Mouse (Mus musculus) thymus, adult 18-20 months (tissue): Measurements from ENCODE around the gene Stpg1.
A peak's percentile ranks its signal among the peaks of the same experiment; 100 is the strongest.

Experiments
- DNase-seq, 2 experiments: peaks; one replicate each; pipeline ENCODE4 v3.0.0; 2022; ENCODE audit warnings: mixed read lengths in 2 of 2

Gene Stpg1

DNA sequence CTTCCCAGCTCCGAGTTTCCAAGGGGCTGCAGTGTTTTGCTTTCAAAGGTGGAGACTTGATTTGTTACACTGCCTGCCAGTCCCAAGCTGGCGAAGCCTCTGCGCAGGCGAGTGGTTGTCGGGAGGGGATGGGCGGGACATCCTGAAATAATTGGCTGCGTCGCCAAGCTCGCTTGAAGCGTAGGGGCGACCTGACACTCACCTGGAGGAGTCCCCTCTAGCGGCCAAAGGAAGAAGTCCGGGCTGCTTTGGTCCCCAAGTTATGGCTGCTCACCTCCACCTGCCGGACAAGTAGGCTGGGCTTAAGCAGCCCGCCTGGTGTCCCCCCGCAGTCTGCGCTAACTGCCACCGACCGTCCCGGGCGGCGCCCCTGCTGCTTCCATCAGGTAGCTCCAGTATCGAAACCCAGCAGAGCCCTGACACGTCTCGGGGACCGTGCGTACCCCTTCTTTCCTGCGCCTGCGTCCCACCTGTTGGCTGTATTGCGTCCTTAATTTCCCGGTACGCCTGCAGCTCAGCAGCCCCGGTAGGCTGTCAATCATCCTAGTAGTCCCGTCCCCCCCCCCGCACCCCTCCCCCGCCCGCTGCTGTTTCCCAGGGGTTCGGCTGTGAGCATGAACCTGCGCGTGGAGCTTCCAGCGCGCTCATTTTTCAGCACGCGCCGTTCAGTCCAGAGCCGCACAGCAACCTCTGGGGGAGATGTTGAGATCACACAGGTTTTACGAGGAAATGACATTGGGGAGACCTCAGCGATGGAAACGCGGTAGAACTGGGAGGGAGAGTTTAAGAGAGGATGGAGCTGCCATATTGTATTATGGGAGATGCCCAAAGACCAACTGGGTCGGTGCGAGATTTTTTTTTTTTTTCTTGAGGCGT lies at the start of gene Stpg1, which contains the start of gene Nipal3:
Gene Stpg1, plus strand, starts transcription at position 270 of the 876 bp plus-strand sequence.
Gene Nipal3, minus strand, starts transcription at position 518 of the 876 bp plus-strand sequence.
- DNase-seq, result peak; percentile 86 to 88

DNA sequence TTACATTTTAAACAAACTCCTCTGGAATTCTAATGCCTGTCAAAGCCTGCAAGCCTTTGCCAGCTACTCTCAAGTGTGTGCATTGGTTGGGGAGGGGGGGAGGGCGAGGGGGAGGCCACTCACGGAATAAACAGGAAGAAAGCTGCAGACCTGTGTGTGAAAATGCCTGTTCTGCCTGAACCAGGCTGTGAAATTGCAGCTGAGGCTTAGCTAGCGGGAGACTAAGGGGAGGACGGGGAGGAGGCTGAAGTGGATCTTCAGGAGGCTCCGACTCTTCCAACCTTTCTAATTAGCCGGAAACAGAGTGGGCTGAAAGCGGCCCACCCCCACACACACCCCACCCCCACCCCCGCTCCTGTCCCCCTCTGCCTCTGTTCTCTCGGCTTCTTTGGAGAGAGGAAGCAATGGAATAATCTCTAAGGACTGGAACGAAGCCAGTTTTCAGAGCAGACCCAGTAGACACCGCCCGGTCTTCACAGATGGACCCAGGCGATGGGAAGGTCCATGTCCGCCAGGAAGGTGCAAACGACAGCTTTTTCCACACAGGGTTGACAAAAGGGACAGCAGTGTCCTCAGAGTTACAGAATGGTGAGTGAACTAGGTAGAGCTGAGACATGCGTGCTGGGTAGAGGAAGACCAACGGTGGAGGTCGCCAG lies 43.1 kb upstream of the Stpg1 start:
- DNase-seq, result no peak

DNA sequence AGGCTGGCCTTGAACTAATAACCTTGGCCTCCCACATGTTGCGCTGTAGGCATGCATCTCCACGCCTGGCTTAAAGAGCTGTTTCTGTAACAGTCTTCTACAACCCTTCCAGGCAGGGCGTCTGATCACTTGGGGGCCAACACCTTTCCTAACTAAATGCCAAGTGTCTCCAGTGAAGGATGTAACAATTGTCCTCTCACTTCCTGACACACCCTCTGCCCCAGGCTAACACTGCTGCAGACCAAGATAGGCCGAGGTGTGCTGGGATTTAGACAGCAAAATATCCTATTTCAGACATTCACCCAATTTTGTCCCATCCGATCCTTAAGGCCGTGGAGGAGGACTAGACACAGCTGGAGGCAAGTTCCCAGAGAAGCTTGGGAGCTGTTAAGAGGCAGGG lies 41.4 kb upstream of the Stpg1 start:
- DNase-seq, result no peak

DNA sequence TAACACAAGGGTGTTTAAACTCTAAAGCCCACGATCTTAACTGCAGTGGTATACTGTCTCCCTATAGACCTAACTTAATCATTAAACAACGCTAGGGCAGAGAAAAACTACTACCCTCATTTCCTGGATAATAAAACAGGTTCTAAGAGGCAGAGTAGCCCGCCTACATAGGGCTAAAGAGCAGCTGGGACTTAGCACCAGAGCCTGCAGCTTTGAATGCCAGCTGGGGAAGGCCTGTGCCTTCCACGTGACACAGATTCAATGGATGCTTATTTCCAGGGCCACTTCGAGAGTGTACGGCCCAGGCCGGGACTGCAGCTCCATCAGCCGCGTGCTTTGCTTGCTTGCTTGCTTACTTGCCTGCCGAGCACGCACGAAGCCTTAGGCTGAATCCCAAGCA lies 41.0 kb upstream of the Stpg1 start:
- DNase-seq, result no peak

DNA sequence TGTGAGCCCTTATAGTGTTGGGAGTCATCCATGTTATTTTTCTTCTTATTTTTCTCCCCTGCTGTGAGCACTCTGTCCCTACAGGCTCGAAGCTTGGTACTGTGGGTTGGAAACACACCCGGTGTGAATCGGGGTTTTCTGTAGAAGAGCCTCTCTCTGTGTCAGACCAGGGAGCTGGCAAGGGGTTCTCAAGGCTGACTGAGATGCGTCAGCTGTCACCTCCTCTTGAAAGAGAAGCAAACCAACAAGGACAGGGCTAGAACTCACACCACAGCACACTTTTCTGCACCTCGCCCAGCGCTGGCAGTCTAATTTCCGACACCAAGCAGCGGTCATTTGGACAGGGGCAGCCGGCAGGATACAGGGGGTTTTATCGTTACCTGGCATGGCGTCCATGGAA lies 31.2 kb upstream of the Stpg1 start:
- no peak for DNase-seq

DNA sequence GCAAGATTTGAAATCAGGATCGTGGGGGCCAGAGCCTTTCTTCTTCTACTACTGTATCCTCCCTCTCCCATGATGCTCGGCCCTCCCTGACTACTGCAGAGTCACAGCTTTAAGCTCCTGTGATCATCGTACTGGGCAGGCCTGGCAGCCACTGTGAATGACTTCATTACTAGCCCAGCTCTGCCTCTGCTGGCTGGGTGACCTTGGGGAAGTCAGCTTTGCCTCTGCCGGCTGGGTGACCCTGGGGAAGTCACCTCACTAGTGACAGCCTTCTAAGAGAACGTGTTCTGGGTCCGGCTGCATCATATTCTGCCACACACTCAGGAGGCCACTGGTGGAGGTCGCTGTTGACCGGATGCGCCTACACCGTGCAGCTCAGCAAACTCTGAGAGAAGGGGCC lies 16.7 kb upstream of the Stpg1 start:
- DNase-seq, result no peak

DNA sequence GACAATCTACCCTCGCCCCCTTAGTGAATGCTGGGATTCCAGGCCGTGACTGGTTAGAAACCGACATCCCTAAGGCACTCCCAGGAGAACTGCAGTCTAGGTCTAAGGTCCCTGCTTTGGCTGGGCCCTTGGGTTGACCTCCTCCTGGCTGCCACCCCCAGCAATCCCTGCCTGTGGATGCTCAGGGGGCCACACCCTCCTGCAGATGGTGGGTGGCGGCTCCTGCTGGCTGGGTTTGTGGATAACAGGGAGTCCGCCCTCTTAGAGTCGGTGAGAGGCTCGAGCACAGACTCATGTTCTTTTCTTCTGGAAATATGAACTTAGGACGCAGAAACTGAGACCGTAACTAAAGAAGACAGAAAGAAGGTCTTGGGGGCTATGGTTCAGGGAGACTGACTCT lies 14.2 kb upstream of the Stpg1 start:
- no peak for DNase-seq

DNA sequence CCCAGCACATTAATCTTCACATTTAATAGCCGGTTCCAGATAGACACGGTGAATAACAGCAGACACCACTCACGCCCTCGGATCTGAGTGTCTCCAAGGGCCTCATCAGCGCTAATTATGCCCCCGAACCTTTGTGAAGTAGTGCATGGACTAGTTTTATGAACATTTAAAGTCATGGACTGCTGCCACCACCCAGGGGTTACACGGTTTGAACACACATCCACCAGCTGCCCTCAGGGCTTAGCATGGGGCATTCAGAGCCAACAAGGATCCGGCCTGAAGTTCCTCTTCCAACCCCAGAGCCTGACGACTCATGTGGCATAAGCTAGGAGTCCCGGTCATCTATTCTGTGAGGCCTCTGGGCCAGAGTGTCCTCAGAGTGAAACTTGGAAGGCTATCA lies 9.5 kb upstream of the Stpg1 start:
- DNase-seq, result no peak

DNA sequence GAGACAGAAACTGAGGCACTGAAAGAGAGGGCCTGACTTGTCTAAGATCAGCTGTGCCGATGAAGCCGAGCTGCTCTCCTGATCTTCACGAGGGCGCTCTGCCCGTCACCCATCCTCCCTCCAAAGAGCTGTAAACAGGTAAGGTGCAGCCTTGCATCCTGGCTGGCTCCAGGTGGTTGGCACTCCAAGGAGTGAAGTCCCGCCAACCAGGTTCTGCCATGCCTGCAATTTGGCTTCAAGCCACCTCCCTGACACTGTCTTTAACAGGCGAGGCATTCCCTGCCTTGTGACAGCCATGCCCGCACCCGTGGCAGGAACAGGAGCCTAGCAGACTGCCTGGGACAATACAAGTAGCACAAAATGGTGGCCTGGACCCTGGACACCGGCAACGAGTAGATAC lies 8.2 kb upstream of the Stpg1 start:
- no peak for DNase-seq

DNA sequence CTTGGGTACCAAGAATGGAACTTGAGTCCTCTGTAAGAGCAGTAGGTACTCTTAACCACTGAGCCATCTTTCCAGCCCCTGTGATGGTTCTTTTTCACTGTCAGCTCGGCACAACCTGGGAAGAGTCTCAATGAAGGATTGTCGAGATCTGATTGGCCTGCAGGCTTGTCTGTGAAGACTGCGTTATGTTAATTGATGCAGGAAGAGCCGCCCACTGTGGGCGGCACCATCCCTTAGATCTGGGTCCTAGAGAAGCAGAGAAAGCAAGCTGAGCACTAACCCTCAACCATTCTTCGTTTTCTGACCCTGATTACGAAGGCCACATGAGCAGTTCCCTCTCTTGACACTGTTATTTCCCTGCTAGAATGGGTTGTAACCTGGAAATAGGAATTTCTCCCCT lies 5.3 kb upstream of the Stpg1 start:
- DNase-seq, result no peak

DNA sequence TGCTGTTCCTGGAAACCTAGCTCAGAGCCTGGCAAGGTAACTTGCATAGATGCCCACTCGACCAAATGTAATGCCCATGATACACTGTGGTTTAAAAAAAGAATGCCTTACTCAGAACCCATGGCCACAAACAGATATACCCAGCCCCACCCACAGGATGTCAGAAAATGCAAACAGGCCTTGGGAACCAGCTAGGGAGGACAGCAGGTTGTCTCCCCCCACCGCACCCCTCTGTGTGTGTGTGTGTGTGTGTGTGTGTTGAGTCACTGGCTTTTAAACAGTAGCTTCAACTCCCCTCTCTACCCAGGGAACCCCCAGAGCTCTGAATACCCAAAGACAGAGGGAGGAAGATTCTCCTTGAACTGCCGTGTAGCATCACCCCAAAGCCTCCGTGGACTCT lies 1.3 kb upstream of the Stpg1 start:
- no peak for DNase-seq

DNA sequence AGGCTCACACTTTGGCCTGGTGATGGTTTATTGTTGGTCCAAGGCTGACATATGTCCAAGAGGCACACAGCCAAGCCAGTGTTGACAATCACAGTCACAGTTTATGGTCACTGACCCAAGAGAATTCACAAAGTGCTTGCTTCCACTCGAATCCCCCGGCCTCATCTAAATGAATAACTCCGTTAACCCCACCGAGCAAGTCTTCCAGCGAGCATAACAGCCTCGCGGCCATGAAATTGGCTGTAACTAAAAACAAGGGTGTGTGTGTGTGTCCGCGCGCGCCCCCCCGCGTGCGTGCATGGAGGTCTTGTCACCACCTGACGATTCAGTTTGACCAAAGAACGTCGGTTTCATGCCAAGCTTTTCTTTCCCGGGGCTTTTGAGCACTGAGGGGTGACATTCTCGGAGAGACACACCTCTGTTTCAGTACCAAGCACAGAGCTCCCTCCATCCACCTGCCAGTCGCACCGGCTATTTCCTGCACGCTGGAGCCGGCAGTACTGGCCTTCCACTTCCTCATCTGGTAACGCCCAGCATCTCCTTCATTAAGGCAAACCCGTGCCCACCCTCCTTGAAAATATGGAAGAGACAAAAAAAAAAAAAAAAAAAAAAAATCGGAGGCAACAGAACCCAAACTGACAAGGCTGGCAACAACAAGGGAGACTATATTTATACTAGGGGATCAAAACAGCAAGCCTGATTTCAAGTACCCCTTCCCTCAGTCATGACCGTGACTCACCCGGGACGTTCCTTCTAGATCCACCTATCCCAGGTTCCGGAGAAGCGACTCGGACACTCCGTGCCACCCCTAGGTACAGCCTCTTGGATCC lies 684 bp upstream of the Stpg1 start:
- DNase-seq, result peak; percentile 28 to 44

DNA sequence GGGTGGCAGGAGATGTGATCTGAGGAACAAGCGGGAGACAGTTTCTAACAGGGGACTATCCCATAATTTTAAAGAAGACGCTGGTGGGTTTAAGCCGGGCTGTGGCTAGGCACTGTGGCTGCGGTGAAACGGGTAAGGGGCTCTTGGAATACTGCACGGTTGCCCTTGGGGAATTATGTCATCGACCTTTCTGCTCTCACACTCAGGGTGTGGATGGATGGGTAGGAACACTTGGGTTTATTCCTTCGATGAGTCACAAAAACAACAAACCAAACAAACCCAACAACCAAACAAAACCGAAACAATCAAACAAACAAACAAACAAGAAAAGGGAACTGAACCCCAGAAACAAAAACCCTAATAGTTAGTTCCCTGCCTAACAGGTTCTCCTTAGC lies 804 bp downstream of the Stpg1 start:
- DNase-seq, result no peak

DNA sequence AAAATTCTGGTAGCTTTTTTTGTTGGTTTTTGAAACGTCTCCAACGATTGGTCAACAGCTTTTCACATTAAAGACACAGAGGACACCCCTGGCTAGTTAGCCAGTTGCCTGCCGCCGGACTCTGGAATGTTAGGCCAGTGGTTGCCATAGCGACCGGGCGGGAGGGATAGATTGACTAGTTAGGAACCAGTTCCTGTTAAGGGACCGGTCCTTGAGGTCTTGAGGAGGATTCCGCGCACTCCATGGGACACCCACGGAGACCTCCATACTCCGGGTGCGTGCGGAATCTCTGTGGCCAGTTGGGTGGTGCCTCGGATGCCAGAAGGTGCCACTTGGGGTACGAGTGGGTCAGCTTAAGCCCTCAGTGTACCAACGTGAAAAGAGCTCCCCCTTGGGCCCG lies 1.2 kb downstream of the Stpg1 start:
- no peak for DNase-seq

DNA sequence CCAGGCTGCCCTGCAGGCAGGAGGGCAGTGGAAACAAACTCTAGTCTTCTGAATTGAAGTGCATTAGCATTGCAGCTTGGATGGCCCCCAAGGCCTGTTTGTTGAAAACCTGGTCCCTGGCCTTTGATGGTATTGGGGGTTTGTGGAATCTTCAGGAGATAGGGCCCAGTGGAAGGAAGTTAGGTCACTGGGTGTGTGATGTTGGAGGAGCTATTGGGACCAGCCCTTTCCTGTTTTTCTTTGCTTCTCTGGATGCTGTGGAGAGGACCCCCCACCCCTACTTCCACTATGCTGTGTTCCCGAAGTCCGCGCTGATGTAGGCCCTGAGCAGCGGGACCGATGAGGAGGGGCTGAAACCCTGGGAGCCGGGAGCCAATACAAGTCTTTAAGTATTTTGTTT lies 3.5 kb downstream of the Stpg1 start:
- no peak for DNase-seq

DNA sequence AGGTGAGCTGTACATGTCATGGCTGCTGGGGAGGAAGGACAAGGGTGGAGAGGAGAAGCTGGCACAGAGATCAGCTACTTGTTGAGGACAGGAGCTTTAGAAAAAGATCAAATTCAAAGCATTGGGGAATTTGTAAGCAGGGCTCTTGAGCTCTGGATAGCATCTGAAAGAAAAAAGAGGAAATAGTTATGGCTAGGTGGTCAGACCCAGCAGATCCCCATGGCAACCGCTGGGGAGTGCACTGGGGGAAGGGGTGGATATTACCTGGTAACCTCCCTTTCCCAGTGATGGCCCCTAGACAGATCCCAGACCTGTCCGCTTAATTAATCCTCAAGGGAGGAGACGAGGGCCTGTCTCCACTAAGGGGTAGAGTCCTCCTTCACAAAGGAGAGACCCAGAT lies 5.2 kb downstream of the Stpg1 start:
- no peak for DNase-seq

DNA sequence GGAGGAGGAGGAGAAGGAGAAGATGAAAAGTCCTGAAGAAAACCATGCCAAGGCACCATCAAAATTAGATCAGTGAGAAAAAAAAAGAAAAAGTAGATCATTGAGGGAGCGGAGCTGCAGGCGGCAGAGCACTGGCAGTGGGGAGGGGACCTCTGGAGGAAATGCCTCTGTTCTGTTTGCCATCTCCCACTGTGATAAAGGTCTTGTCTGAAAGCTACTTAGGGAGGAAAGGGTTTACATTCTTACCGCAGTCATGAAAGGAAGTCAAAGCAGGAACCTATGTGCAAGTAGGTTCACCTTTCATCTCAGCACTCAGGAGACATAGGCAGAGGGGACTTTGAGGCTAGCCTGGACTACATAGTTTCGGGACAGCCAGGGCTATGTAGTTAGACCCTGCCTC lies 7.0 kb downstream of the Stpg1 start:
- DNase-seq, result no peak

DNA sequence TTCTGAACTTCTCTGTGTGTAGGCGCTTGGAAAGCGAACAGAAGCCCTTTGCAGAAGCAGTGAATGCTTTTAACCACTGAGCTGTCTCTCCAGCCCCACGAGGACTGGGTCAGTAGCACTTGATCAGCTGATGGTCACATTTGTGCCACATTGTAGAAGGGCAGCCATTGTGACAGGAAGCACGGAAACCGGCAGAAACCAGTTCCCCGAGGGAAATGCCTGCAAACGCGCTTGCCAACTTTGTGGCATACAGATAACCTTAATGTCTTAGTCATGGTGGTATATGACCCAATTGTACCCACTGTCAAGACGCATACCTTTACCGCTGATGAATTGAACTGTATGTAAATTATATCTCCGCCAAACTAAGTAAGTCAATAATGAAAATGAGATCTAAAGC lies 11.2 kb downstream of the Stpg1 start:
- DNase-seq, result no peak

DNA sequence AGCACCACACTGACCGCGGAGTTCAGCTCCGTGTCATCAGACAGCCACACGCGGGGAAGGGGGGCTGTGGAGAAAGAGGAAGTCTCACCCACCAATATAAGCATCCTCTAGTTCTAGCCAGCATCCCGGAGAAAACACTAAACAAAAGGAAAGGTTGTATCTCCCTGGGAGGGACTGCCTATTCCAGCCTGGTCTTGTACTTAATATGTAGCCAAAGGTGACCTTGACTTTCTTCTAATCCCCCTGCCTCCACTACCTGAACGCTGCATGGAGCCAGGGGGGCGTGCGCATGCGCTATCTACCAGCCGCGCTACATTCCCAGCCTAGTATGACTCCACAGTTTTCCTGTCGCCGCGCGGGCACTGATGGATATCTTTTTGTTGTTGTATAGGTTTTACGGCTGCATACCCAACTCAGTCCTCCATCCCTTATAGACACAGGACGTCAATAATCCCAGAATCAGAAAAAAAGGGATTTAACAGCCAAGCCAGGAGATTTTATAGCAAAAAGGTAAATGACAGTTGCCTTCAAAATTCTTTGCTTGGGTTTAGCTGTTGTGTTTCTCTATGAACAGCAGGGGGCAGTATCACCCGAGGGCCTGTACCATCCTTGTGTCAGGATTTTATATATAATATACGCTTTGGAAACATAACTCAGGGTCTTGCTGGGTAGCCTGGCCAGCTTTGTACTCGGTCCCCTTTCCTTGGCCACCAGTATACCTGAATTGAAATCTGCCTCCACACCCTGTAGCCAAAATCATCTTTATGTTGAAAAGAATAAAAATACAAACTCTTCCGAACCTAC lies 13.2 kb downstream of the Stpg1 start:
- DNase-seq, result no peak

DNA sequence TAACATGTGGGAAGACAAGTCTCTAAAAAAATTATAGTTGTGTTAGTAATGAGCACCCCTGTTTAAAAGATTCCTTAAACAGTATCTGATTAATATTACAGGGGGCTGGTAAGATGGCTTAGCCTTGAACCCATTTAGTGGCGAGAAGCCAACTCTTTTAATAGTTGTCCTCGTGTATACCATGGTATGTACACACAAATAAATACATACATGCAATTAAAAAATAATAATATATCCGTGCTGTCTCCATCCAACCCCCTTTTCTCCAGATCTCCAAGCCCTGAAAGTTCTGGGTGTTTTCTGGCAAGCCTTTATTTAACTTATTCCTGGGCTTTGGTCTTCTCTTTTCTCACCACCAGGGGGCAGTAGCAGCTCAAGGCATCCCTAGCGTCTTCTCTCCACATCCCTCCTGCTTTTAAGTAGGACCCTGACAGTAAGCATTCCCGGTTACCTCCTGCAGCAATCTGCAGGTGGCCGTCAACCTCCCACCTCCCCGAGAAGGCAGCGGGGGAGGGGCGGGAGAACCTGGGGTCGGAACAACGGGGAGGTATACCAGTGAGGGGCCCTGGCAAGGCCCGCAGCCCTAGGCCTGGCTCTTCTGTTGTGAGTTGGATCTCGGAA lies 13.9 kb downstream of the Stpg1 start:
- peak in 1 of 2 experiments; percentile 11 for DNase-seq

DNA sequence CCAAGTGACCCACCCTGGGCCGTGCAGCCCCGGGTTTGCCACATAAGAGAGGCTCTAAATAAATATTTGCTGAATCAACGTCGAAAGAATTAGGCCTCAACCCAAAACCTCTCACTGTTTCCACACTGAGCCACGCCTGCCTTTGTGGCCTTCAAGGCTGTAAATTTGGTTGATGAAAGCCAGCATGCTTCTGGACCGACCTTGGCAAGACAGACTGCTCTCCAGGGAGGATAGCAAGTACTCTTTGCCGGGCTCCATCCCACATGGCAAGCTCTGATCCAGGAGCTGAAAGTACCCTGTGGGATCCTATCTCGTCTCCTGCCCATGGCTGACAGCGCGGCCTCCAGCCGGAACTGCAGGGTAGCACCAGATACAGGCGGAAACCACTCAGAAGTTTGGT lies 14.9 kb downstream of the Stpg1 start:
- DNase-seq, result no peak

DNA sequence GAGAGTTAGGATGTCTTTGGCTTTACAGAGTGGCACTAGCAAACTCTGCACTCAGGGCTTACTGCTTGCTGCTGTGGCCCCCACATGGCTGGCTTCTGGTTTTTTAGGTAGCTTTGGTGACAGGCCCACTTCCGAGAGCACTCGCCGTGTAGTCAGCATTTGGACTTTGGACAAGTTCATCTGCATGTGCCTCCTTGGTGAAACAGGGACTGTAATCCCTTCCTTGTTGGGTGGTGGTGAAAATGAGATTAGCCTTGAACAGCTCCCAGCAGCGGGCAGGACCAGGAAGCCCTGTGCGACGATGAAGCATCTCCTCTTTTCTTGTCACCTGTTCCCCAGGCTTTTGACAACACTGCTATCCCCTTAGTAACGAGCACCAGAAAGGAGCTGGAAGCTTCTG lies 19.3 kb downstream of the Stpg1 start:
- no peak for DNase-seq
